Mouse (Mus musculus) adrenal gland, postnatal 0 days (tissue): ENCODE data around the gene Csnk2b. TPM values are rescaled to one million over a fixed set of nuclear protein-coding genes. Genes with fewer than 3 reads are reported as not detected.

Source experiments
- polyA plus RNA-seq: library from polyadenylated mRNA; unstranded; fragments of >200 nt; fragmentation: Nextera tagmentation; extraction: Ambion mirVana; gene quantifications from 2 replicates; pipeline ENCODE4 v1.2.1, GENCODE M21; 2015

Csnk2b gene
- polyA plus RNA-seq: 161 and 223 TPM in 2 replicates

GRCm38 (mm10) chr17:35121871-35122303 lies at the start of gene Csnk2b:
Csnk2b (minus strand) TSS chr17:35122053.

GRCm38 (mm10) chr17:35164568-35165450 lies 43.0 kb upstream of the Csnk2b start, which contains the start of gene Prrc2a:
Prrc2a (minus strand) TSS chr17:35164897.

GRCm38 (mm10) chr17:35134801-35135590 lies 13.1 kb upstream of the Csnk2b start, which contains the start of gene Bag6:
Bag6 (plus strand) TSS chr17:35135178.

GRCm38 (mm10) chr17:35131500-35132173 lies 9.8 kb upstream of the Csnk2b start, which contains the start of gene Apom:
Apom (minus strand) TSS chr17:35132050.

GRCm38 (mm10) chr17:35126206-35126611 lies 4.4 kb upstream of the Csnk2b start, which contains the start of gene D17H6S53E:
D17H6S53E (plus strand) TSS chr17:35126373.

GRCm38 (mm10) chr17:35121143-35121799 lies 582 bp downstream of the Csnk2b start, which contains the start of gene Gpank1:
Gpank1 (plus strand) TSS chr17:35121455.

GRCm38 (mm10) chr17:35115046-35116019 lies 6.5 kb downstream of the Csnk2b start, which contains the start of gene Ly6g5b:
Ly6g5b (minus strand) TSS chr17:35115428.

GRCm38 (mm10) chr17:35108097-35108496 lies 13.8 kb downstream of the Csnk2b start, which contains the start of gene Ly6g5c:
Ly6g5c (plus strand) TSS chr17:35108279.

GRCm38 (mm10) chr17:35088825-35089644 lies 32.8 kb downstream of the Csnk2b start, which contains the start of gene Abhd16a:
Abhd16a (plus strand) TSS chr17:35089263.

GRCm38 (mm10) chr17:35085208-35085865 lies 36.5 kb downstream of the Csnk2b start, which contains the start of gene Ly6g6f:
Ly6g6f (minus strand) TSS chr17:35085610.

GRCm38 (mm10) chr17:35077786-35078233 lies 44.0 kb downstream of the Csnk2b start, which contains the start of gene Ly6g6d:
Ly6g6d (minus strand) TSS chr17:35078065.

GRCm38 (mm10) chr17:35076507-35077176 lies 45.2 kb downstream of the Csnk2b start, which contains the start of gene Ly6g6e:
Ly6g6e (plus strand) TSS chr17:35076902.

Other genes starting within 250 kb of the Csnk2b start
- gene Zbtb12, start 242.6 kb downstream of the Csnk2b start, polyA plus RNA-seq: 1.6 and 1.9 TPM in 2 replicates
- not detected in 2 replicates for gene Gm20547, start 240.0 kb downstream of the Csnk2b start, polyA plus RNA-seq
- gene C2, start 223.8 kb downstream of the Csnk2b start, polyA plus RNA-seq: 37.4 and 41.0 TPM in 2 replicates
- gene Ehmt2, start 223.6 kb downstream of the Csnk2b start, polyA plus RNA-seq: 45.4 and 52.6 TPM in 2 replicates
- gene Slc44a4, start 207.6 kb downstream of the Csnk2b start, polyA plus RNA-seq: 1.1 TPM in 2 replicates
- 24.3 and 32.3 TPM in 2 replicates for gene Neu1, start 190.8 kb downstream of the Csnk2b start, polyA plus RNA-seq
- gene Hspa1b, start 162.8 kb downstream of the Csnk2b start, polyA plus RNA-seq: 1.4 and 1.6 TPM in 2 replicates
- not detected in 2 replicates for gene Gm20481, start 152.1 kb downstream of the Csnk2b start, polyA plus RNA-seq
- gene Hspa1a, start 149.9 kb downstream of the Csnk2b start, polyA plus RNA-seq: 11.8 and 21.4 TPM in 2 replicates
- gene Hspa1l, start 149.3 kb downstream of the Csnk2b start, polyA plus RNA-seq: 0.11 and 0.17 TPM in 2 replicates
- gene Lsm2, start 140.2 kb downstream of the Csnk2b start, polyA plus RNA-seq: 62.8 and 87.8 TPM in 2 replicates
- 31.9 and 37.8 TPM in 2 replicates for gene Vars, start 121.1 kb downstream of the Csnk2b start, polyA plus RNA-seq
- gene Vwa7, start 105.5 kb downstream of the Csnk2b start, polyA plus RNA-seq: 0.21 and 0.35 TPM in 2 replicates
- 4.2 and 6.4 TPM in 2 replicates for gene Sapcd1, start 94.0 kb downstream of the Csnk2b start, polyA plus RNA-seq
- 2.5 and 3.4 TPM in 2 replicates for gene Msh5, start 75.3 kb downstream of the Csnk2b start, polyA plus RNA-seq
- 309 and 357 TPM in 2 replicates for gene Clic1, start 72.1 kb downstream of the Csnk2b start, polyA plus RNA-seq
- 134 and 219 TPM in 2 replicates for gene Ddah2, start 63.0 kb downstream of the Csnk2b start, polyA plus RNA-seq
- 0.19 and 0.61 TPM in 2 replicates for gene Ly6g6c, start 56.7 kb downstream of the Csnk2b start, polyA plus RNA-seq
- 0.55 and 0.69 TPM in 2 replicates for gene Mpig6b, start 55.9 kb downstream of the Csnk2b start, polyA plus RNA-seq
- 0.12 and 0.55 TPM in 2 replicates for gene Ly6g6e, start 45.2 kb downstream of the Csnk2b start, polyA plus RNA-seq
- 1.4 and 2.1 TPM in 2 replicates for gene Ly6g6d, start 44.0 kb downstream of the Csnk2b start, polyA plus RNA-seq
- 0.22 and 0.73 TPM in 2 replicates for gene Ly6g6f, start 36.4 kb downstream of the Csnk2b start, polyA plus RNA-seq
- gene Abhd16a, start 32.8 kb downstream of the Csnk2b start, polyA plus RNA-seq: 94.1 and 104 TPM in 2 replicates
- gene Ly6g5c, start 13.8 kb downstream of the Csnk2b start, polyA plus RNA-seq: not detected in 2 replicates
- gene Ly6g5b, start 6.6 kb downstream of the Csnk2b start, polyA plus RNA-seq: 0.30 and 0.47 TPM in 2 replicates
- 14.4 and 16.6 TPM in 2 replicates for gene Gpank1, start 598 bp downstream of the Csnk2b start, polyA plus RNA-seq
- gene D17H6S53E, start 4.3 kb upstream of the Csnk2b start, polyA plus RNA-seq: 8.9 and 11.5 TPM in 2 replicates
- 26.8 and 40.5 TPM in 2 replicates for gene Apom, start 10.0 kb upstream of the Csnk2b start, polyA plus RNA-seq
- gene Bag6, start 13.1 kb upstream of the Csnk2b start, polyA plus RNA-seq: 40.7 and 47.0 TPM in 2 replicates
- gene Prrc2a, start 42.8 kb upstream of the Csnk2b start, polyA plus RNA-seq: 64.0 and 83.9 TPM in 2 replicates
- gene Aif1, start 54.0 kb upstream of the Csnk2b start, polyA plus RNA-seq: 28.3 and 48.7 TPM in 2 replicates
- gene Lst1, start 66.4 kb upstream of the Csnk2b start, polyA plus RNA-seq: 25.5 and 35.9 TPM in 2 replicates
- gene Ltb, start 72.4 kb upstream of the Csnk2b start, polyA plus RNA-seq: 2.1 and 4.4 TPM in 2 replicates
- gene Tnf, start 80.0 kb upstream of the Csnk2b start, polyA plus RNA-seq: 0.26 and 0.39 TPM in 2 replicates
- gene Lta, start 83.3 kb upstream of the Csnk2b start, polyA plus RNA-seq: 0.09 and 0.25 TPM in 2 replicates
- 0.37 TPM in 1 of 2 replicates, not detected in the other for gene Gm16181, start 98.8 kb upstream of the Csnk2b start, polyA plus RNA-seq
- 9.4 and 13.5 TPM in 2 replicates for gene Atp6v1g2, start 111.6 kb upstream of the Csnk2b start, polyA plus RNA-seq
- 15.2 and 18.3 TPM in 2 replicates for gene Nfkbil1, start 113.7 kb upstream of the Csnk2b start, polyA plus RNA-seq
- 140 and 197 TPM in 2 replicates for gene Ddx39b, start 119.7 kb upstream of the Csnk2b start, polyA plus RNA-seq
- gene H2-D1, start 140.7 kb upstream of the Csnk2b start, polyA plus RNA-seq: 191 and 238 TPM in 2 replicates
- 0.07 and 0.44 TPM in 2 replicates for gene H2-Q1, start 198.4 kb upstream of the Csnk2b start, polyA plus RNA-seq
- gene H2-Q2, start 220.2 kb upstream of the Csnk2b start, polyA plus RNA-seq: 0.69 and 2.1 TPM in 2 replicates